Mouse (Mus musculus): Measurements from ENCODE around the gene Dhx9.

- TF ChIP-seq CTCF (IDR thresholded peaks at IDR 0.05; ENCODE audit: borderline replicate concordance, insufficient read depth, low read depth, low read length), result no peak
- TF ChIP-seq POLR2A (IDR thresholded peaks at IDR 0.05; ENCODE audit: borderline replicate concordance, insufficient read depth, low read length), result no peak
Observed at GRCm38 (mm10) chr1:153522116-153522515, 34.7 kb upstream of the Dhx9 start.
